Mouse (Mus musculus) adrenal gland, postnatal 25 days (tissue): Measurements from ENCODE around the gene Ubtd2. TPM values are rescaled to one million over a fixed set of nuclear protein-coding genes. Genes with fewer than 3 reads are reported as not detected.

Experiments used
- DNase-seq: peaks from one replicate; pipeline ENCODE4 v3.0.0; 2021; ENCODE audit warnings: mixed read lengths
- total RNA-seq: library from RNA; stranded (reverse); gene quantifications from 2 replicates; pipeline ENCODE4 v1.2.3, GENCODE M21; 2021

Ubtd2 gene
- total RNA-seq, 1 experiment from 2014 or later: 16.2 TPM

DNA sequence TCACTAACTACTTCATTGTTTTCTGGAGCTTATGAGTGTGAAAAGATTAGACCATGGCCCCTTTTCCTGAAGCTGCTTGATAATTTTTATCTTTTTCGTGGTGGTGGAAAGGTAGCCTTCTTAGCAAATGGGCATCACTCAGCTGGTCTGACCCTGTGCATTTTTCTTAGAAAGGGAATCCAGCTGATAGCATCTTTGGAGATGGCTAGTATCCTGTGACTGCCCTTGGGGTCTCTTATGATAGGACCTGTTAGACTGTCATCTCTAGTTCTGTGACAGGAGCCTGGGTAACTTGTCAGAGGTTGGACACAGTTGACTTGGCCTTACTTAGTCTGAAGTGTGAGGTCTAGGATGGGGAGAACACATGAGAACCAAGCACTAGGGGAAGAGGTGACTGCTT is 64.2 kb downstream of the Ubtd2 start:
- no peak for DNase-seq

DNA sequence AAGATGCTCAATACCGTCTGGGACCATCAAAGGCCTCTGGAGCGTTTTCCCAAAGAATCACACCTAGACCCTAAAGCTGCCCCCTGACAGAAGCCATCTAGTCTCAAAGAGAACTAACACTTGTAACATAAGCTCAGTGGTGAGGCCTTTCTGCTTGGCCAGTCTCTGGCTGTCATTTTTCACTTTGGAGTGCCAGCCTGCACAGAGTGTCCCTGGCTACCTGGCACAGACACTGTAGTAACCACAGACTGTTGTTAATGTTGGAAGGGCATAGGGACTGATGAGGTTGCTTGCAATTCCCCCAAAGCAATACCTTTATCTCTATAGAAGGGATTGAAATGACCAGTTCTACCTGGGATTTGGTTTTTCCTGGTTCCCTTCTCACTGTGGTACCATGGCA is 66.1 kb downstream of the Ubtd2 start:
- DNase-seq: no peak

DNA sequence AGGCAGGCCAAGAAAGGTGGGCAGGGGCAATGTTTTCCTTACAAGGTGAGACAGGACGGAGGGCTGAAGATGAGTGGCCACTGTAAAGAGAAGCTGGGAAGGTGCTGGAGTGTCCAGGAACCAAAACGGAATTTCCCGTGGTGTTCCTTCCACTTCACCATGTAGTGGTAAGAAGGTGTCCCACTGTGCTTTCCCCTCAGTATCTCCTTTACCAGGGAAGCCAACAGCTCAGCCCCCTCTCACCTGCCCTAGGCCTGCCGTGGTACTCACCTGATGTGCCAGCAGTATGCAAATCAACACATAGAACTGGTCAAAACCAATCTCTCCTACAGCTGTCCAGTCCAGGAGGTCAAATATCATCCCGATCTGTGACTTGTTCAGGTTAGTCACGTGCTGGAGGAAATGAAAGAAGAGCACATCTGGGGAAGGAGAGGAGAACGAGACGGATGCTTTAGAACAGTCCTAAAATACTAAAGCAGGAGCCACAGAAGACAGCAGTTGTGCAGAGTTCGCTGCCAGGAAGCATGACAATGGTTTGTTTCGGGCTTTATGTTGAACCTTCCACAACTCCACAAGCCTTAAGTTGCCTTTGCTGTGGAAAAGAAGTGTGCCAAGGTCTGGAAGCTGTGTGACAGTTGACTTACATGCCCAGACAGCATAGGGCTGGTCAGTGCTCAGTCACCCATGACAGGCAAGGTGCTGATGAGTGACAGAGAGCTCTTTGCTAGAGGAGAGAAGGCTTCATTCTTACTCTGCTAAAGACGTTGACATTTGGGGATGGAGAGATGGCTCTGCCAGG is 69.2 kb downstream of the Ubtd2 start:
- no peak for DNase-seq

DNA sequence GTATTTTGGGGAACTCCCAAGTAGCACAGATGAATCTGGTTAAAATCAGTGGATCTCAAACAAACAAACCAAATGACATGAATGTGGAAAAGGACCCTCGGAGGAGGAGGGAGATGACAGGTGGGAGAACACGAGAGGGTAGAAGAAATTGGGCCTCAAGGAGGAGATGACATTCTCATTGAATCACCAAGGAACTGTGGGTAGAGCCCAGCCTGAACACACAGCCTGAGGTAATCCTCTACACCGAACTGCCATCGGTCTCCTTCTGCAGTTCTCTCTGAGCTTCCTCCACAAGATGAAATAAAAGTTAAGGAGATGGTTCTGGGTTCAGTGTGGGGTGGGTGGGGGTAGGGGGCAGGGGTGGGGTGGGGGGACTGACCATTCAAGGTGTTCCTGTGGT is 71.8 kb downstream of the Ubtd2 start:
- no peak for DNase-seq

DNA sequence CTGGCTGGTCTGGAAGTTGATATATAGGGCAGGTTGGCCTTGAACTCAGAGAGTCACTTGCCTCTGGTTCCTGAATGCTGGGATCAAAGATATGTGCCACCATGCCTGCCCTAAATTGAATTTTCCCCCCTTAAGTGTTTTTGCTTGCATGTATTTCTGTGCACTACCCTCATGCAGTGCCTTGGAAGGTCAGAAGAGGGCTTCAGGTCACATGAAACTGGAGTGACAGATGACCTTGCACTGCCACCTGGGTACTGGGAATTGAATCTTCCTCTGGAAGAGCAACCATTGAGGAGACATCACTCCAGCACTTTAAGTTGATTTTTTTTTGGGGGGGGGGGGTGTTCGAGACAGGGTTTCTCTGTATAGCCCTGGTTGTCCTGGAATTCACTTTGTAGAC is 75.0 kb downstream of the Ubtd2 start:
- no peak for DNase-seq

DNA sequence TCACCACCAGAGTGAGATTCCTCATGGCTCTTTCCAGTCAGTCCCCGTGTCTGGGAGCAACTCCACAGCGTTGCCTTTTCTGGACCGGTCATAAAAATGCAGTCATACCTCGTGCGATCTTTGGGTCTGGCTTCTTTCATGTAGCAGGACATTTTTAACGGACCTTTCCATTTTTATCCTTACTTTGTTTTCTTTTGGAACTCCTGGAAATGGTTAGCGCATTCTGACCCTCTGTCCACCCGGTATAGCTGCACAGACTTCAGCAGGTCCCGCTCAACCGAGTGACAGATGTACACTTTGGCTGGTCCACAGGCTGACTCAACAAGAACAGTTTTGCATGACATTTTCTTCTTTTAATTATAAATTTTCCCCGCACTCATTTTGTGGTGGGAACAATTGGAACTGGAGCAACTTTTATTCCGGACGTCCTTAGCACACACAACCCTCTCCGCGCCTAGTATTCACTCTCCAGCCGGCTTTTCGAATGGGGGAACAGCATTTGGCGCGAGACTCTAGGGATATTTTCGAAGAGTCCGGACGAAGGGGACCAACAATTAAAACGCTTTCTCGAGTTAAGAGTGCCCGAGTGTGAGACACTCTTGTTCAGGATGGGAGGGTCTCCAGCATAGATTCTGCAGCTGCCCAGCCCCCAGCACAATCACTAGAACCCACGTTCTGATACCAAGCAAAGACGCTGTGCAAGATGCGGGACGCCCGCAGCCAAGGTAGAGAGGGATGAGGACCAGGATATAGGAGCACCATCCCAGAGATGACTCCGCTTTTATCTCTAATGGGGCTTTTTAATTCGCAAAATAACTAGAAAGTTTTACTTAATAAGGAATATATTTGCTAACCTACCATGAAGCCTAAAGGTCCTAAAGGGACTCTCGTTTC is 76.9 kb downstream of the Ubtd2 start, which contains the start of gene Efcab9:
Gene Efcab9 (minus strand): TSS at position 211 of the 894 bp plus-strand sequence.
- DNase-seq: no peak

DNA sequence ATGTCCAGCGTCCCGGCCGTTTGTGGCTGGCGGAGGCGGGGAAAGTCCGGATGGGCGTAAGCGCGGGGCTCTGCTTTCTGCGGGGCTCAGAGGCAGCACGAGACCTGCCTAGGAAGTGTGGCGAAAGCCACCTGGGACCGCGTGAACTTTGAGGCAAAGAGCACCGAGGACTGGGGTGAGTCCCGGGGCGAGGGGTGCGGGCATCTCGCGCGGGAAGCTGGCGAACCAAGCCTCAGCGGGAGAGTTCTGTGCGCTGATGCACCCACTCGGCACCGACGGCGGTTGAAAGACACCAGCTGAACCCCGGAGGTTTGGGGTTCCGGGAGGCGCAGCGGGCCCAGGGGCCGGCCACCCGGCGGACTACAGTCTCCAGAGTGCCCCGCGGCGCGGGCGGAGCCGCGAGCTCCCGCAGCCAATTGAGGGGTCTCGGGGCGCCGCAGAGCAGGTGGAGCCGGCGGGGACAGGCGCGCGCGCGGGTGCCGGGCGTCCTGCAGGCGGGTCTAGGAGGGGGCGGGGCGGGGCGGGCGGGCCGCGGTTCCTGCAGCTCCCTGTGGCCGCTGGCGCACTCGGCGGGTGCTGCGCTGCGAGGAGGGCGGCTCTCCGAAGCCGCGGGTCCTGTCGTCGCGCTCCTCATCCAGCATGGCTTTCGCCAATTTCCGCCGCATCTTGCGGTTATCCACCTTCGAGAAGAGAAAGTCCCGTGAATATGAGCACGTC is 77.8 kb downstream of the Ubtd2 start, which contains the start of gene Stk10:
Gene Stk10 (plus strand): TSS at position 541 of the 717 bp plus-strand sequence.
- DNase-seq: peak; percentile 95

DNA sequence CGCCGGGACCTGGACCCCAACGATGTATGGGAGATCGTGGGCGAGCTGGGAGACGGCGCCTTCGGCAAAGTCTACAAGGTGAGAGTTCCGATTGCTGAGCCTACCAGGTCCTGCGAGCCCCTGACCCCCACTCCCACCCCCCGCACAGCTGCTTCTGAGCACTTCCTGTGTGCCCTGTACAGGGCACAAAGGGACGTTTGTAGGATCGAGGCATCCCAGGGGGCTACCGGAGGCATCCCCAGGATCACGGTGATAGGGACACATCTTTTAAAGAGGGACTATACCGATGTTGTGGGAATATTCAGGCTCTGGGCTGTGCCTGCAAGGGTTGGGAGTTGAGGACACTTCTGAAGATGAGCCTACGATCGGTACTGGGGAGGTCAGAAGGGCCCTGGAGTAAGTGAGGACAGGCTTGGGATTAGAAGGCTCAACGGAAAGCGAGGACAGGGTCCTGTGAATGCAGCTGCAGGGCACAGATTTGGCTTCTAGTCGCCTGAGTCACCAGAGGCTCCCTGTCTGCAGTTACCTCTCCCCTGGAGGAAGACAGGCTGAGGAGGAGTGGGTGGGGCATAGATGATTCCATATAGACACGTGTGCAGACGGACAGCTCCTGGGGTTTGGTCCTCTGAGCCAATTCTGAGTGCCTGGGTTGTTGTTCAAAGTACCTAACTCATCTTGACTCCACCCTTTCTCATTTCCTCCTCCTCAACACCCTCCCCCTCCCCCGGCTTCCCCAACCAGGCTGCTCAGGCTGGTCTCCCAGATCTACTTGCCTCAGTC is 78.5 kb downstream of the Ubtd2 start:
- no peak for DNase-seq

DNA sequence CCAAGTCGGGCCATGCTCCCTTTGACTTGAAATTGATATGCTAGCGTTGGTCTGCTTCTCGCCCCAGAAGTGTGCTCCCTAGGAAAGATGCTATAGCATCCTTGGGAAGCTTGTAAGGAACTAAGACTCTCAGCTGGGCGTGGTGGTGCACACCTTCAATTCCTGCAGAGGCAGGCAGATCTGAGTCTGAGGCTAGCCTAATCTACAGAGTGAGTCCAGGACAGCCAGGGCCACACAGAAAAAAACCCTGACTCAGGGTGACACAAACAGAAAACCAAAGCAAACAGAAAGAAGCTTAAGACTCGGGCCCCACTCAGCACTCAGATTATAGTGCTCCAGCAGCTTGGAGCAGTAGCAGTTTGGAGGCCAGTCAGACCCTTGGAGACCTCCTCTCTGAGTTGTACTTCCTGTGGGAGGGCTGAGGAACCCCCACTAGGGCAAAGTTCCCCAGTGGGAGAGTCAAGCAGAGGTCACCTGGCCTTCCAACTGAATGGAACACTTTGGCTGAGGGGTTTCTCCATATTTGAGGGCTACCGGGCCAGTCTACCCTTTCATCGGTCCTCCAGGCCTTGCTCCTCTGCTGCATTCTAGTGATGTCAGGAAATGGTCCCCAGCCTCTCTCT is 79.4 kb downstream of the Ubtd2 start:
- no peak for DNase-seq

DNA sequence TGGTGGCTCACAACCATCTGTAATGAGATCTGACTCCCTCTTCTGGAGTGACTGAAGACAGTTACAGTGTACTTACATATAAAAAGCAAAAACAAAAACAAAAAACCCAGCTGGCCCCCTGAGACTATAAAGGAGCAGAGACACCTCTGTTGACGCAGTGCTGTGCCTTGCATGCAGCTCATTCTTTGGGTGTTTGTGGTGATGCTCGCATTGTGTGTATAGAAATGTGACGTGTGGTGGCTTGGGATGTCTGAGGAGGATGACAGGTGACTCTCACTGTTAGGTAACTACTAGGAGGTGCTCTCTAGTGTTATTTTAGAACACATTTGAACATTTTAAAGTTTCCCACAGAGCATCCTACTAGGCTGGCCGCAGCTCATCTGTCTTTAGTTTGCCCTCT is 80.5 kb downstream of the Ubtd2 start:
- no peak for DNase-seq

DNA sequence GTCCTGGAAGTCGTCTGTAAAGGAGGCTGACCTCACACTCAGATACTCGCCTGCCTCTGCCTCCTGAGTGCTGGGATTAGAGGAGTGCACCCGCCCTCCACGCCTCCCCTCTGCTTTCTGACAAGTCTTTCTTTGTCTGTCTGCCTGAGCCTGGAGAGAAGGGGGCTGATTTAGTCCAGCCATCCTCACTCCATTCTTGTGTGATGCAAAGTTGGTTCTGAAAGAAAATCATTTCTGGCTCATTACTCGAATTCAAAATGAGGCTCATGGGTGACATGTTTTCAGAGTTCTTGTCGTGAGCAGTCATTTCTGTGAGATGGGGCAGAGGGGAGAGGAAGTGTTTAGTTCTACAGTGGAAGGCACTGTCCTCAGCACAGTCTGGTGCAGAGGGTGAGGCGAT is 81.8 kb downstream of the Ubtd2 start:
- DNase-seq: no peak

DNA sequence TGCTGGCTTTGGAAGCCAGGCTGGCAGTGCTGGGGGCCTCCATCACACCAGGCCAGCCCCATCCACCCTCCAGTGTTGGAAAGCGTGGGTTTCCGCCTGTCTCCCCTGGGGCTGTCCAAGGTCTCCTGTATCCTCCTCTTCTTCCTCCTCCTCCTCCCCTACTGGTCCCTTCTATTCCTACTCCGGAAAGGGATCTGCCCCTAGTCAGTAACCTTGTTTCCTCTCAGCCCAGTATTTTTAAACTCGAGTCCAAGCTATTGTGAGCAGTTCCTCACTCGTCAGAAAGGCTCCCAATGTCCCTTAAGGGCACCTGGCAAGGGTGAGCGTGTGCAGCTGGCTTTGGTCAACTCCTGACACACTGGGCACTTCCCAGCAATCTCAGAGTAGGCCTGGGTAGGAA is 83.3 kb downstream of the Ubtd2 start:
- DNase-seq: no peak

DNA sequence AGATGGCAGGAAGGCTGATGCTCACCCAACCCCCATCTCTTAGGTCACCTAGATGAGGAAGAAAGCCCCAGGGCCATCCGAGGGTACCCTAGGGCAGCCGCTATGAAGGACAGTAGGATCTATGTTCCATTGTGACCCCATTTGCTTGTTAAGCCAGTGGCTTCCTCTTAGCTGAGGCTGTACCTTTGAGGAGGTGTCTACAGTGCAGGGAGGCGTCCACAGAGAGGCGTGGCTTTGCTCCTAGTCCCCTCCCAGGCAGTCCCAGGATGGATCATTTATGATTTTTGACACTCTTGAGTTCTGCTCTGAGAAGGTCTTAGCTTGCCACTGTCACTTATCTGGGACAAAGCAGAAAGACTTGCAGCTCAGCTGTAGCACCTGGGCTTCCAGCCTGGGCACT is 83.7 kb downstream of the Ubtd2 start:
- no peak for DNase-seq

DNA sequence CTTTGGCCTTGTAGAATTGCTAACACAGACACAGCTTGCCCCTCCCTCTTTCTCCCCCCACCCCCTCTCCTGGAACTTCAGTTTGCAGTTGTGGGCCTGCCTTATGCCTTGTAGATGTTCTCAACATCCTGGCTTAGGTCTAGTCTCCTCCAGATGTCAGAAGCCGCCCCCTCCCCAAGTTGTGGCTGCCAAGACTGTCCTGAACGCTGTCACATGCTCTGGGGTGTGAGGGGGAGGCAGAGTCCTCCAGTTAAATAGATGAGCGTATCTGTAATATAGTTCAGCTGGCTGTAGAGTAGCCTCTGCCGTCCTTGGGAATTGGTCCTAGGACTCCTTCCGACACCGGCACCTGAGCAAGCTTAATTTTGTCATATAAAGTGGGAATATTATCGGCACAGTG is 84.5 kb downstream of the Ubtd2 start:
- DNase-seq: no peak

DNA sequence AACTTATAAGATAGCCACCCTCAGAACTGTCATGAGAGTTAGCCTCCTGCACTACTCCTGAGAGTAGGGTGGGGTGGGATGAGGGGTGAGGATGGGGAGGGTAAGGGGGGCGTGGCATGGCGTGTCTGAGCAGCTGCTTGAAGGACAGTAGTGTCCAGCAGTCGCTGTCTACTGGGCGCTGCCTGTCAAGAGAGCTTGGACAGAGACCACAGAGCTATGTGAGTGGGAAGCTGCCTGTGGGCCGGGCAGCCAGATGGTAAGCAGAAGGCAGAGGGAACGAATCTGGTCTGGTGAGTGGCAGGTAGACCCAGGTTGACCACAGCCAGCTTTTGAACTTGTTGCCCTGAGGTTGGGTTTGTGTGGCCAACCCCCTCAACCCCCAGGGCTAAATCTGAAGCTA is 85.3 kb downstream of the Ubtd2 start:
- DNase-seq: no peak

DNA sequence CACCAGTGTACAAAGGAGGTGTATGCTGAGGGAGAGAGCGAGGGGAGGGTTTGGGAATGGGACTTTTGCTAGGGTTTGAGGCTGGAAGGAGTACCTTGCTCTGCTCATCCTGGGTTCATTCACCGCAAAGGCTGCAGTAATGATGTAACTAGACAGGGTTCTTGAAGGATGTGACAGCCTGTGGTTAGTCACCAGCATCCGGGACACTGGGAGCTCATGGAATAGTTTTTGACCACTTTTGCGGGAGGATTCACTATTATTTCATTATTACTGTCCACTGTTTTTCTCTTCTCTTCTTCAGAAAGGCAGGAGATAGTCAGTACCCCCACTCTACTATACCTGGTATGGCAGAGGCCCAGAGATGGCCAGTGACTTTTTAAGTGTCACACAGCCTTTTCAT is 87.0 kb downstream of the Ubtd2 start:
- DNase-seq: no peak

DNA sequence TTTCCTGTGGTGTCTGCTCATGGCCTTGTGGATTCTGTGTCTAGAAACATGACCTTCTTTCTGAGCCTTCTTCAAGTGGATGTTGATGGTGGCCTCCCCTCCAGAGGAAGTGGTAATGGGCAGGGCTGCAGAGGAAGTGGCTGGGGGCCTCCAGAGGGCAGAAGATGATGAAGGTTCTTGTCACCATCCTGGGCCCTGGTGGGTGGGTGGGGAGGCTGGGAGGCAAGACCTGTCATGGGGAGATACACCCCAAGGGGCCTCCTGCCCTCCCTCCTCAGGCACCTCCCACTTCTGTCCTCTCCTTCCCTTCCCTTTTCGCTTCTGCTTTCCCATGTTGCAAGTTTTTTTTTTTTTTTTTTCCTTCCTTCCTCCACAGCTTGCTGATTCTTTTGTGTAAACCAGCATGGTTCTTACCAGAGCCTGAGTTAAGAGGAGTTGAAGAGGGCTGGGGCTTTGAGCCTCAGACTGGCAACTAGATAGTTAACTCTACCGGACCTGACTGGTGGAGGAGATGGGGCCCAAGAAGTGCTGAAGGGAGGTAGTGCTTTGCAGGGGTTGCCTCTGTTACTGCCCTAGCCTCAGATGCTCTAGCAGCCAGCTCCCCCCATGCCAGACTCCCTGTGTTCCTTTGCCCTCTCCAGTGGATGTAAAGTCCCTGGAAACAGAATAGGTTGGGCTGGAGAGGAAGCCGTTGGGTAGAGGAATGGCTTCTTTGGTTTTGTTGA is 87.7 kb downstream of the Ubtd2 start:
- DNase-seq: no peak

DNA sequence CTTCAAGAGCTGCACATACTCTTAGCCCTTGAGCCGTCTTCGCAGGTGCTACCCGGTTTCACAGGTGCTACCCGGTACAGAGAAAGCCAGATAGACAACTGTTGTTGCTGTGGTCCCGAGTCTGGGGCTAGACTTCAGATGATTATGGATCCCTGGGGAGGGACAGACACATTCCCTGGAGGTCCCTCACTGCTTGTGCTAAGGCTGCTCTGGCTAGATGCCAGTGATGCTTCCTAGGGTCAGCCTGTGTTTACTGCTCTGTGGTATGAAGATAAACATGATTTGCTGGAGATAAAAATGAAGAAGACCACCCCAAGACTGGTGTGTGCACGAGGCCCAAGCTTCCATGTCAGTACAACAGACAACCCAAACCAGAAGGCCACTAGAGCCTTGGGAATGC is 88.9 kb downstream of the Ubtd2 start:
- no peak for DNase-seq

DNA sequence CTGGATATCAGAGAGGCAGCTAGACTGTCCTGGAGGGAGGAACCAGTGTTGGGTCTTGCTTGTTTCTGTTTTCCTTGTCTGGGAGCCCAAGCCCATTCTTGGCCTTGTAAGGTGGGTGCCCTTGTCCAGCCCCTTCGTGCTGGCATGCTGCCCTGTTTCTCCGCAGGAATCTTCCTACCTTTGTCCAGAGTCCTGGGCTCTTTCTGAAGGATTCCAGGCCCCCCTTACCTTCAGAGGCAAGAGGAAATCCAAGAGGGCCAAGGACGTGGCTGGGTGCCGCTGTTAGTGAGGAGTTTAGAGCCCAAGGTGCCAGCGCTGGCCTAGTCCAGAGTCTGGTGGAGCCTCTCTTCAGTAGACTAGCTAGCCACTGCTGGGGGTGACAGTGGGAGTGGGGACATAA is 89.3 kb downstream of the Ubtd2 start:
- no peak for DNase-seq

DNA sequence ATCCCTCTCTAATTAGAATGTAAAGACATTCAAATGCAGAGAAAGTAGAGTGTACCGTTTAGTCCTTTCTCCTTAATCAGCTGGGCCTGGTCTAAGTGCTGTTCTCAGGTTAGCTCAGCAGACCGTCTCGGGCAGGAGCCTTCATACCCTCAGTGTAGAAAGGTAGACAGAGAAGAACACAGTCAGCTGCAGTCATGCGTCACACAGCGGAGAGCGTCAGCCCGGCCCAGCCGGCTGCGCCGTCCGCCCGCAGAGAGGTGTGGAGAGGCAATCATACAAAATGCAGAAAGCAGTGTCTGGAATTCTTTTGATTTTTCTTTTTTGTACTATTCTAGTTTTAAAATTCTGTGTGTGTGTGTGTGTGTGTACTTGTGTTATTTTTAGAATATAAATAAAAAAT is 90.4 kb downstream of the Ubtd2 start:
- DNase-seq: no peak

DNA sequence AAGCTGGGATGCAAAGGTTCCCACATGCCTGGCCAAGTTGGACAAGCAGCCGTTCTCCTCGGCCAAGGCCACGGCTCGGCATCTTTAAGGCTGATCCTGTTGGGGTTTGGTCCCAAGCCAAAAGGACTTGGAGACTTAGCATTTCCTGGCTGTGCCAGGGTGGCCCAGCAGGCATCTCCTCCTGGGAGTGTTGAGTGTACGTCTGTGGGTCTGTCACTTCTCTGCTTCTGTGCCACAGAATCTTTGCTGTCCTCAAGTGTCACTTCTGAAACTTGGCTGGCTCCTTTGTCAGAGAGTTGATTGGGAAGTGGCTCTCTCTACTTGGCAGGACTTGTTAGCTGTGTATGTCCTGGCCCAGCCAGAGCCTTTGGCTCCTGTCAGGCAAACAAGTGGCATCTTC is 91.3 kb downstream of the Ubtd2 start:
- peak; percentile 51 for DNase-seq
